Mouse (Mus musculus) limb, embryonic 13.5 days (tissue): Measurements from ENCODE around the gene Dguok. TPM values are rescaled to one million over a fixed set of nuclear protein-coding genes. Genes with fewer than 3 reads are reported as not detected.

Experiments used
- ATAC-seq: fragments of 200-750 bp; cut with Nextera tagmentation; 2 replicates; pipeline ENCODE4 v1.8.0; 2017; ENCODE audit warnings: low read depth, moderate number of reproducible peaks, moderate TSS enrichment; ENCODE audit not compliant: low FRiP score
- H3K27ac ChIP-seq: fragments of 300-500 bp; sonication (generic); 2 replicates; pipeline ENCODE4 v1.5.1; 2015; ENCODE audit warnings: inconsistent platforms, mild to moderate bottlenecking, moderate library complexity
- H3K27me3 ChIP-seq: fragments of 300-500 bp; sonication (generic); 2 replicates; pipeline ENCODE4 v1.6.1; 2015; ENCODE audit warnings: mild to moderate bottlenecking, inconsistent platforms
- H3K36me3 ChIP-seq: fragments of 300-500 bp; sonication (generic); 2 replicates; pipeline ENCODE4 v1.6.1; 2015; ENCODE audit warnings: inconsistent platforms, mild to moderate bottlenecking, moderate library complexity
- H3K4me1 ChIP-seq: fragments of 300-500 bp; sonication (generic); 2 replicates; pipeline ENCODE4 v1.6.1; 2015; ENCODE audit warnings: inconsistent platforms
- H3K4me2 ChIP-seq: fragments of 300-500 bp; sonication (generic); replicated peaks from 2 replicates; pipeline ENCODE4 v1.6.1; 2015; ENCODE audit warnings: inconsistent platforms, mild to moderate bottlenecking, moderate library complexity
- H3K4me3 ChIP-seq: fragments of 300-500 bp; sonication (generic); 2 replicates; pipeline ENCODE4 v1.5.1; 2015; ENCODE audit warnings: moderate library complexity, mild to moderate bottlenecking, inconsistent platforms
- H3K9ac ChIP-seq: fragments of 300-500 bp; sonication (generic); 2 replicates; pipeline ENCODE4 v1.6.1; 2015; ENCODE audit warnings: mild to moderate bottlenecking, inconsistent platforms
- H3K9me3 ChIP-seq: fragments of 300-500 bp; sonication (generic); 2 replicates; pipeline ENCODE4 v1.6.1; 2016; ENCODE audit warnings: inconsistent platforms
- WGBS: fragments of 180-500 bp; shearing (Covaris S2); methylation state at CpG from one replicate; pipeline ENCODE4 v1.1.7; 2015; 5-methylcytosine and 5-hydroxymethylcytosine counted together
- polyA plus RNA-seq: library from polyadenylated mRNA; unstranded; fragments of >200 nt; fragmentation: Nextera tagmentation; extraction: Ambion mirVana; gene quantifications from 2 replicates; pipeline ENCODE4 v1.2.1, GENCODE M21; 2015

Dguok gene
- polyA plus RNA-seq, 1 experiment from 2014 or later = 89.5 TPM

DNA sequence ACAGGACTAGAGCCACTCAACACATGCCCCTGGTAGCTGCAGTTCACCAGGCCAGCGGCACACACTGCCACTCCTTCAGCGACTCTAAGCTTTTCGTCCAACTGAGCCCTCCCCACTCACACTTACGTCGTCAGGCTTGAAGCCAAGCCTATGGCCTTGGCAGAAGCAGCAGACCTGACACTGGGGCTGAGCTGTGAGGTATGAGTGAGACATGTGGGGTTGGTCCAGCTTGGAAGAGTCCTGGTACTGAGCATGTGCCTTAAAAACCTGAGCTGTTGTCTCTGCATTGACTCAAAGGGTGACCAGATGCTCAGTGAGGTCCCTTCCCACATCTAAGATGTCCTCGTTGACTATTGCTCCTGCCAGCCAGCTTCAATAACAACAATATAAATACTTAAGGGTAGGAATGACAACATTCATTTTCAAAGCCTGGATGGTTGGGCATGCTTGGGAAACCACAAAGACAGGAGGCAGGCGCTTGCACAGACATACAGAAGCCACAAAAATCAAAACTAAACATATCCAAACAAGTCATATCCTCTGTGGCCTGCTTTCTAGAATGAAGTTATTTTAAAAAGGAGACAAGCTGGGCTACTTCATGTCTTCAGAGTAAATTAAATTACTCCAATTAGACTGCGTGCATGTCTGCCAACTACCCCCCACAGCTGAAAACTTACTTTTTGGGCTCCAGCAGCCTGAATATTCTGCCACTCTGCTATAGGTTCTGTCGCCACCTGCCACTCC, 10.6 kb downstream of the Dguok start:
- Histone ChIP-seq H3K4me2 (no peak overlapping the region), H3K4me1 (no peaks in the 10 kb centered on the region), H3K36me3 (peaks cover 51% of the 10 kb centered on the region), H3K9ac (no peak overlapping the region), H3K4me3 (no peak overlapping the region), H3K27ac (no peak overlapping the region), H3K27me3 (no peaks in the 10 kb centered on the region), H3K9me3 (0 out of 2 replicates have a peak, but pooled peaks cover 2% of the 10 kb centered on the region)
- ATAC-seq = no peak
- WGBS = 86% methylated on average over 9 of the region's 9 CpGs

DNA sequence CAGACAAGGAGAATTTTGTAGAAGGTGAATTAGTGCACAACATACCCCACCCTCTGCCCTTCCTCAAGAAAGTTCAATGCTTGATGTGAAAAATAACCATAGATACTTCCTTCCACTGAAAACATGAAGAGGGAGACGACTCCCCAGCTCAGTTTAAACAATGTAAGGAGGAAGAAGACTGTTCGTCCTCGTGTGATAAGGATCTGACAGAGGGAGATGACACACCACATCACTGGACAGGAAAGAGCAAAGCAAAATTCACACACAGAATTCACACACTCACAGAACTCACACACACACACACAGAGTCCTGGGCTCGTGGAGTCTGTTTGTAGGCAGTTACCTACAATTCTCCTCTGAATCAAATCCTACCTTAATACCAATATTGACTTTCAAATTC, 16.1 kb downstream of the Dguok start:
- no peak for ATAC-seq
- H3K36me3 ChIP-seq = peaks cover 73% of the 10 kb centered on the region
- no peak overlapping the region for H3K4me2 ChIP-seq
- no peaks in the 10 kb centered on the region for H3K27me3 ChIP-seq
- H3K27ac ChIP-seq = no peak overlapping the region
- no peaks in the 10 kb centered on the region for H3K9me3 ChIP-seq
- H3K9ac ChIP-seq = no peak overlapping the region
- WGBS = 82% methylated on average over 4 of the region's 4 CpGs
- no peaks in the 10 kb centered on the region for H3K4me1 ChIP-seq
- H3K4me3 ChIP-seq = no peak overlapping the region

DNA sequence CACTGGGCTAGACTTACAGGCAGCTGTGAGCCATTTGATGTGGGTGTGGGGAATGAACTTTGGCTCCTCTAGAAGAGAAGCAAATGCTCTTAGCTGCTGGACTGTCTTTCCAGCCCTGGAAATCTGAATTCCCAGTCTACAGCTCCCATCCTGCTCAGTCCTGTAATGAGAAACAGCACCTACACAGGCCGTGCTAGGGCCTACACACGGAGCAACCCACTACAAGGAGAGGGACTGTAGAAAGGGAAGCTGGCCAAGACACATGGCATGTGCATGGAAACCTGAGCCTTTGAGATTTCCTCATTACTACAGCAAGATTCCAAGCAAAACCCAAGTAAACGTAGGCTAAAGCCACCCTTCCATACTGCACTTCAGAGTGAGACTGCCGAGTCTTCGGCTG, 18.6 kb downstream of the Dguok start:
- H3K27me3 ChIP-seq = no peaks in the 10 kb centered on the region
- peaks cover 77% of the 10 kb centered on the region for H3K36me3 ChIP-seq
- no peak overlapping the region for H3K27ac ChIP-seq
- no peaks in the 10 kb centered on the region for H3K4me1 ChIP-seq
- ATAC-seq = no peak; the same call in 1 of the 2 replicates
- no peaks in the 10 kb centered on the region for H3K9me3 ChIP-seq
- 83% methylated on average over 5 of the region's 5 CpGs for WGBS
- H3K9ac ChIP-seq = no peak overlapping the region
- no peak overlapping the region for H3K4me3 ChIP-seq
- H3K4me2 ChIP-seq = no peak overlapping the region

DNA sequence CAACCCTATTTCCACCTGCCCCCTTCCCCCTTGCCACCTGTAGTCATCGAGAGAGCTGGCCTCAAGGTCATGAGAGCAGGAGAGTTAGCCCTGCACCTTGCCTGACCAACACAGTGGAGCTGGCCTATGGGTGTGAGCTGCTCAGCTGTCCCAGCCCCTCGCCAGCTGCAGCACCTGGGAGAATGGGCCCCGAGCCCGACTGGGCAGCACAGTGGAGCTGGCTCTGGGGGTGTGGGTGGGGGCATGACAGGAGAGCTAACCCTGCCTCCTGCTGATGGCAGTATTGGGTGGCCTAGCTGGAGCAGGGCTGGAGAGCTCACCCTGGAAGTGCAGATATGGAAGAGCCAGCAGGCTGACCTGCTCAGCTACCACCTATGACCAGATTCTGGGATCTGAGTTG, 19.5 kb downstream of the Dguok start:
- Histone ChIP-seq H3K9me3 (no peaks in the 10 kb centered on the region), H3K9ac (no peak overlapping the region), H3K4me1 (no peaks in the 10 kb centered on the region), H3K4me3 (no peak overlapping the region), H3K27ac (no peak overlapping the region), H3K4me2 (no peak overlapping the region), H3K27me3 (no peaks in the 10 kb centered on the region), H3K36me3 (peaks cover 82% of the 10 kb centered on the region)
- ATAC-seq = no peak
- 86% methylated on average over 4 of the region's 4 CpGs for WGBS

DNA sequence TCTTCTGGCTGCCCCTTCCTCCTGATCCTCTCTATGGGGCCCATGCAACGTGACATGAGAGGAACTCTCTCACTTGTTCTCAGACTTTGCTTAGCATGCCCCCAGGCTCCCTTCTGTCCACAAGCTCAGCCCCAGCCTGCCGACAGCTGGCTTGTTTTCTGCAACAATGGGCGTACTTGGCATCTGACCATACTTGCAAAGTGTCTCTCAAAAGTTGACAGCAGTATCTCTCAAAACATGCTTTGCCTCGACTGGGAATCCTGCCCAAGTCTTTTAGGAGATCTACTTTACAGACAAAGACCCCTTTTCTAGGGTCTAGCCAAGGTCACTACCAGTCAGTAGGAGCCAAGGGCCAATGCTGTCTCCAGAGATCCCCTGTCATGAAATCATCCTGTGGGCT, 20.9 kb downstream of the Dguok start:
- peaks cover 94% of the 10 kb centered on the region for H3K36me3 ChIP-seq
- H3K27ac ChIP-seq = no peak overlapping the region
- 73% methylated on average over 4 of the region's 4 CpGs for WGBS
- no peak for ATAC-seq
- H3K27me3 ChIP-seq = no peaks in the 10 kb centered on the region
- no peaks in the 10 kb centered on the region for H3K4me1 ChIP-seq
- no peak overlapping the region for H3K4me2 ChIP-seq
- no peak overlapping the region for H3K4me3 ChIP-seq
- no peak overlapping the region for H3K9ac ChIP-seq
- no peaks in the 10 kb centered on the region for H3K9me3 ChIP-seq

DNA sequence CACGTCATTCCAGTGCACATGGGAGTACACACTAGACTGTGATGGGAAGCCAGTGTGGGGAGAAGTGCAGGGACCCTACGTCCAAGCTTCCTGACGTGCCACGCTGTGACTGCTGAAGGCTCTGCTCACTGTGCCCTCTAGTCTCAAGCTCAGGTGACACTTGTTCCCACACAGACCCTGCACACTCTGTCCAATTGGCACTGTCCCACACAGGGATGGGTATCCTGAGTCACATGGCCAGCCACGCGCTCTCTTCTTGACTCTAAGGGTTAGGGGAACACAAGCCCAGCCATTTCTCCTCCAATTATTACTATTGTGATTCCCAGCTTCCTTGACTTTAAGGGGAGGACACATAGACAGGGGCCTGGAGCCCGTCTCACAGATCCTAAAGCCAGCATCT, 23.0 kb downstream of the Dguok start:
- no peak overlapping the region for H3K9ac ChIP-seq
- H3K4me2 ChIP-seq = no peak overlapping the region
- peaks cover 94% of the 10 kb centered on the region for H3K36me3 ChIP-seq
- H3K27me3 ChIP-seq = no peaks in the 10 kb centered on the region
- H3K4me3 ChIP-seq = no peak overlapping the region
- no peak overlapping the region for H3K27ac ChIP-seq
- H3K9me3 ChIP-seq = no peaks in the 10 kb centered on the region
- 91% methylated on average over 7 of the region's 7 CpGs for WGBS
- ATAC-seq = no peak
- no peaks in the 10 kb centered on the region for H3K4me1 ChIP-seq

DNA sequence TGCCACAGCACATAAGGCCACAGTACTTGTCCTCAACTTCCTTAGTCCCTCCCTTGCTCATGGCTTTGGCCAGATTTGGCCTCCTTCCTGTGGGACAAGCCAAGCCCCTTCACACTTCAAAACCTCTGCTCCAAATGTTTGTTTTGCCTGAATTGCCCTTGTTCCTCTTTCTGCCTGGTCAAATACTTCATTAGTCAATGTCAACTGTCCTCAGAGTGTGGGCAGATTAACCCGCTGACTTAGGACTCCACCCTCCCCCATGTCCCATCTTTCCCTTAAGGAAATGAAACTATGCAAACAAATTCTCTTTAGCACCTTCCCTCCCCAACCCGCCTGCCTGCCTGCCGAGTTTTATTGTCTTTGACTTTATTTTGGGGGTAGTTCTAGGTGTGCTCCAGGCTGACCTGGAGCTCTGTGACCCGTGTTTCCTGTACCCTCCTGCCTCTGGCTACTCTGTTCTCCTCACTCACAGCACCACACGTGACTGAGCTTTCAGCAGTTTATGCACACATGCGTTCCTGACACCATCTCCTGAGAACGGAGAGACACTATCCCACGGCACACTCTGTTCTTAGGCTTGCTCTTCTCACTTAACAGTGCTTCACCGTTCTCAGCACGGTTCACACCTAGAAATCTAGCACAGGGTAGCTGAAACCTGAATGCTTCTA, 24.2 kb downstream of the Dguok start:
- Histone ChIP-seq H3K4me1 (no peaks in the 10 kb centered on the region), H3K4me2 (no peak overlapping the region), H3K27me3 (no peaks in the 10 kb centered on the region), H3K9me3 (no peaks in the 10 kb centered on the region), H3K27ac (no peak overlapping the region), H3K36me3 (peaks cover 87% of the 10 kb centered on the region), H3K9ac (no peak overlapping the region), H3K4me3 (no peak overlapping the region)
- no peak for ATAC-seq
- WGBS = 57% methylated on average over 10 of the region's 10 CpGs

DNA sequence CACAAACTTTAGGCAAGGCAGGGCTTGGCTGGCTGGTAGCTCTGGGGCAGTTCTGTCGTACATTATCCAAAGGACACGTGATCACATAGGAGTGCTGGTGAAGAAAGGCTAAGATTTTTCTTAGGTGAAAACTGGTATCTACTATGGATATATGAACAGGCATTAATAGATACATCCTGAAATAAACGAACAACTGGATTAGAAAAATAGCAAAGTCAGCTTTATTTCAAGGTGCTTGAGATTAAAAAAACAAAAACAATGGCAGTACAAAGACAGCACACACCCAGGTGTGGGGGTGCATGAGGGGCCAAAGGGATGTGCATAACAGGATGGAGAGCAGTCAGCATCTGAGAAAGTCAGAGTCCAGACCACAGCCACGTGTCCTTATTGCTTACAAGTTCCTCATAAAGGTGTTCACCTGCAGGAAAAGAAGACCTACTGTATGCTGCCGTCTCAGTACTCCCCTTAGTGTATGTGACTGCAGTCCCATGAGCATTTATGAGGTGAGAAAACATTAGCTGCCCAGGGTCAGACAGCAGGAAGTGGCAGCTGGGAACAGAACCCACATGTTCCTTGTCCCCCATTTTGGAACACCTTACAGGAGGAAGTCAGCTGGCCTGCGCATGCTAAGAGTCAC, 26.6 kb downstream of the Dguok start:
- H3K27me3 ChIP-seq = no peaks in the 10 kb centered on the region
- 77% methylated on average over 6 of the region's 6 CpGs for WGBS
- H3K4me2 ChIP-seq = no peak overlapping the region
- no peaks in the 10 kb centered on the region for H3K4me1 ChIP-seq
- H3K4me3 ChIP-seq = no peak overlapping the region
- H3K36me3 ChIP-seq = peaks cover 69% of the 10 kb centered on the region
- no peak overlapping the region for H3K9ac ChIP-seq
- H3K27ac ChIP-seq = no peak overlapping the region
- no peaks in the 10 kb centered on the region for H3K9me3 ChIP-seq
- ATAC-seq = no peak

DNA sequence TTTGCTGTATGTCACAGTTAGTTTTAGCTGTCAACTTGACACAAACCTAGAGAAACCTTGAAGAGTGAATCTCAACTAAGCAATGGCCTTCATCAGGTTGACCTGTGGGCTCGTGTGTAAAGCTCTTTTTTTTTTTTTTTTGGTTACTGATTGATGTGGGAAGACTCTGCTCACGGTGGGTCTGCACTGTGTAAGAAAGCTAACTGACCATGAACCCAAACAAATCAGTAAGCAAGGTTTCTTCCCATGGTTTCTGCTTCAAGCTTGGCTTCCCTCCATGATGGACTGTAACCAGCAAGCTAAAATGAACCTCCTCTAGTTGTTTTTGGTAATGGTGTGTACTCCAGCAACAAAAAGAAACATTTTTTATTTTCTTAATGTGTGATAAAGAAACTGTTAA, 27.6 kb downstream of the Dguok start:
- no peak overlapping the region for H3K4me3 ChIP-seq
- H3K9ac ChIP-seq = no peak overlapping the region
- no peak for ATAC-seq
- no peaks in the 10 kb centered on the region for H3K27me3 ChIP-seq
- 74% methylated on average over 2 of the region's 2 CpGs for WGBS
- H3K36me3 ChIP-seq = peaks cover 60% of the 10 kb centered on the region
- H3K27ac ChIP-seq = no peak overlapping the region
- no peaks in the 10 kb centered on the region for H3K9me3 ChIP-seq
- no peak overlapping the region for H3K4me2 ChIP-seq
- H3K4me1 ChIP-seq = no peaks in the 10 kb centered on the region

DNA sequence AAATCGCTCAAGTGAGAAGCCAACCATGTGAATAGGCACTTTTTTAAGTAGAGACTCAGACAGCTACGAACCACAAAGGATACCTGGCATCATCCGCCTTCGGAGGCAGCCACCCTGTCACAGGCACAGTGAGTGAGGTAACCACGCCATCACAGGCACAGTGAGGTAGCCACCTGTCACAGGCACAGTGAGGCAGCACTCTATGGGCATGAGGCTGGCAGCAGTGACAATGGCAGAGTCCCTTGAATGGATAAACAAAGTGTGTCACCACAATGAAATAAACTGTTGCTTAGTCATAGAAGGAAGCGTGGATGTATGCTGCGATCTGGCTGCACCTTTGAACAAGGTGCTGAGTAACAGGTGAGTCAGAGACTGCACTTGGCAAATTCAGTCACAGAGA, 28.1 kb downstream of the Dguok start:
- no peak overlapping the region for H3K27ac ChIP-seq
- H3K4me3 ChIP-seq = no peak overlapping the region
- no peaks in the 10 kb centered on the region for H3K9me3 ChIP-seq
- H3K27me3 ChIP-seq = no peaks in the 10 kb centered on the region
- 94% methylated on average over 7 of the region's 7 CpGs for WGBS
- H3K4me2 ChIP-seq = no peak overlapping the region
- H3K4me1 ChIP-seq = no peaks in the 10 kb centered on the region
- no peak for ATAC-seq
- H3K9ac ChIP-seq = no peak overlapping the region
- peaks cover 54% of the 10 kb centered on the region for H3K36me3 ChIP-seq

DNA sequence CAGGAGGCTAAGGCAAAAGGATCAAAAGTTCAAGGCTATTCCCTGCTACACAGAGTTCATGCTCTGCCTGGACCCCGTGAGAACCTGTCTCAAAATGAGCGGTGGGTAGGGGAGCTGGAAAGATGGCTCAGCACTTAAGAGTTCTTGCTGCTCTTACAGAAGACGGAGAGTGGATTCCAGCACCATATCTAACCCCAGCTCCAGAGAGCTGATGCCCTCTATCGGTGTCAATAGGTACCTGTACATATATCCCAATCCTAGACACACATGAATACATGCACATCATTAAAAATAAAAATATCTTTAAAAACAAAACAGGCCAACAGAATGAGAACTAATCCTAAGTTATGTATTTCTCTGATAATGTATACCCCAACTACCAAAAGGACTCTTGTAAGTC, 28.6 kb downstream of the Dguok start:
- WGBS = 78% methylated on average over 4 of the region's 4 CpGs
- H3K4me1 ChIP-seq = no peaks in the 10 kb centered on the region
- no peak for ATAC-seq

DNA sequence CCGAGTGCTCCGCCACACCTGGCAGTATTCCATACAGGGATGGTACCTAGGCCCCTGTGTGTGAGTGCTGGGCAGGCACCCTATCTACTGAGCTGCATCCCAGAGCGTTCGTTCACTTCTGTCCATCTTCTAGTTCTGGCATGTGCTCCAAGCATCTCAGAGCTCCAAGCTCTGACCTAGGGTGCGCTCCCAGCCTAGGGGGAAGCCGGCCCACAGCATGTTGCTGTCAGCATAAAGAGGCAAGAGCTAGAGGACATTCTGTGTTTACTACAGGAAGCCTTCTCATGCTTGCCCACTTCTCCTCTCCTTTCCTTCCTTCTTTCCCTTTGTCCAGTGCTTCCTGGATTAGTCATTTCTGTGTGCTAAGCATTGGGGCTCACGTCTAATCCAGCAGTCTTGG, 31.3 kb downstream of the Dguok start:
- Histone ChIP-seq H3K4me1 (no peaks in the 10 kb centered on the region), H3K27me3 (no peaks in the 10 kb centered on the region), H3K4me2 (no peak overlapping the region), H3K4me3 (no peak overlapping the region), H3K36me3 (peaks cover 26% of the 10 kb centered on the region), H3K9ac (no peak overlapping the region), H3K27ac (no peak overlapping the region), H3K9me3 (no peaks in the 10 kb centered on the region)
- WGBS = 81% methylated on average over 7 of the region's 7 CpGs
- ATAC-seq = no peak

More for the DNA sequence above, 28.6 kb downstream of the Dguok start:
- H3K36me3 ChIP-seq = peaks cover 53% of the 10 kb centered on the region
- H3K9ac ChIP-seq = no peak overlapping the region
- no peak overlapping the region for H3K4me2 ChIP-seq
- H3K27me3 ChIP-seq = no peaks in the 10 kb centered on the region
- no peak overlapping the region for H3K27ac ChIP-seq
- no peaks in the 10 kb centered on the region for H3K9me3 ChIP-seq
- H3K4me3 ChIP-seq = no peak overlapping the region
